Mouse (Mus musculus): ENCODE measurements at regions not wholly inside any gene's neighbourhood (a gene's known extent, or its start where the extent isn't known, plus 50 kb on each side); places are given as distances from the start of the nearest gene placed in this dataset.

GRCm38 (mm10) chr4:5071243-5071642 lies 278.1 kb upstream of the Impad1 start:
- WGBS, result 81% methylated on average over 4 of the region's 4 CpGs
- H3K9ac ChIP-seq, result no peak overlapping the region
- no peaks in the 10 kb centered on the region for H3K27me3 ChIP-seq
- H3K4me3 ChIP-seq, result no peak overlapping the region
- no peaks in the 10 kb centered on the region for H3K4me1 ChIP-seq
- H3K9me3 ChIP-seq (replicated peaks), result no peaks in the 10 kb centered on the region
- ATAC-seq, result peak; percentile 38; the same call in 1 of the 2 replicates
- no peak overlapping the region for H3K27ac ChIP-seq
- no peak overlapping the region for H3K4me2 ChIP-seq
- no peaks in the 10 kb centered on the region for H3K36me3 ChIP-seq (ENCODE audit: poor library complexity, severe bottlenecking)

DNA sequence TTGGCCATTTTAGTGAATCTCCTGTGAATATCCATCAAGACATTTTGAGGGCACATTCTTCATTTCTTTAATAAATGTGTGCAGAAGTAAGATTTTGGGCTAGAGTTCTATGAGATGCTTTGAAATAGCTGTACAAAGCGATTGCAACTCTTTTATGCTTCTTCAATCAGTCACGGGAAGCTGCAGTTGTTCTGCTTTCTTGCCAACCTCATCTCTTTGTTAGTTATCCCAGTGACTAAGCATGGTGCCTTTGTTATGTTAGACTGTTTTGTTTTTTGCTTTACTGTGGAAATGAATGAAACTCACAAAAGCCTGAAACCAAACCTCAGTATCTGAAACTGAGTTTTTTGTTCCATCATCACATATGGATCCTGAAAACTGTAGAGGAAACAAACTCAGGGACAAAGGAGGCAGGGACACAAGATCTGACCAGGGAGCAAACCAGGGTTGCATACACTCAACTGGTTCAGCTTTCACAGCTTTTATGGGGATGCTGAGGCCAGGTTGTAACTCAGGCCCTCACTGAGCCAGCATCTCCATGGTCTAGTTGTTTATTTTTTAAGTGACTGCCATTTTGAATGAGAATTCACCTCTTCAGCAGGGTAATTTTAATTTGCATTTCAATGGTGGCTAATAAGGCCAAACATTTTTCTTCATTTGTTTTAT lies 266.3 kb upstream of the Impad1 start:
- no peak overlapping the region for H3K4me3 ChIP-seq
- no peaks in the 10 kb centered on the region for H3K36me3 ChIP-seq (ENCODE audit: poor library complexity, severe bottlenecking)
- no peaks in the 10 kb centered on the region for H3K27me3 ChIP-seq
- 12% methylated on average over 2 of the region's 2 CpGs for WGBS
- H3K9me3 ChIP-seq (replicated peaks), result no peaks in the 10 kb centered on the region
- H3K9ac ChIP-seq, result no peak overlapping the region
- H3K4me1 ChIP-seq, result no peaks in the 10 kb centered on the region
- peak; percentile 62; the same call in 1 of the 2 replicates for ATAC-seq
- no peak overlapping the region for H3K27ac ChIP-seq
- H3K4me2 ChIP-seq, result no peak overlapping the region

DNA sequence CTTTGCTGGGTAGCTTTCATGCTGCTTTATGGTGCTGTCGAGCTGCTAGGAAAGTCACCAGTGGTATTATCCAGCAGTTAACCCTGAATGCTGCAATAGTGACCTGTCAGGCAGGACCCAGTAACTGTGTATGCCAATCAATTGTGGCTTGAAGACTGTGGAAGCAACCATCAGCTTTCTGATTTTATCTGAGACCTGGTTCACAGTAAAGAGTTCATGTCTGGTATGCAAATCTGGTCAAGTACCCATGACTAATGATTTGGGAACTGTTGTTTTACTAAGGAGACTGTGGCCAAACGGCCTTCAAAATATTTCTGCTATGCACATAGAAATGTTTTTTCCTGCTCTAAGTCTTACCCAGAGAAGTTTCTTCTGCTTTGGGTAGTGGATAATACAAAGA lies 236.8 kb upstream of the Impad1 start:
- ATAC-seq, result no peak
- no peak overlapping the region for H3K27ac ChIP-seq
- 71% methylated on average over 2 of the region's 2 CpGs for WGBS

GRCm38 (mm10) chr4:4987491-4987890 lies 194.3 kb upstream of the Impad1 start:
- no peak overlapping the region for H3K27ac ChIP-seq
- H3K27me3 ChIP-seq, result no peaks in the 10 kb centered on the region
- H3K9ac ChIP-seq, result no peak overlapping the region
- no peaks in the 10 kb centered on the region for H3K4me1 ChIP-seq
- H3K36me3 ChIP-seq (ENCODE audit: poor library complexity, severe bottlenecking), result no peaks in the 10 kb centered on the region
- H3K9me3 ChIP-seq (replicated peaks), result no peaks in the 10 kb centered on the region
- no peak overlapping the region for H3K4me3 ChIP-seq
- no peak for ATAC-seq
- 80% methylated on average over 4 of the region's 4 CpGs for WGBS
- no peak overlapping the region for H3K4me2 ChIP-seq

More for the DNA sequence above, 236.8 kb upstream of the Impad1 start:
- H3K36me3 ChIP-seq (ENCODE audit: poor library complexity, severe bottlenecking), result no peaks in the 10 kb centered on the region
- H3K4me3 ChIP-seq, result no peak overlapping the region
- no peak overlapping the region for H3K9ac ChIP-seq
- no peaks in the 10 kb centered on the region for H3K9me3 ChIP-seq (replicated peaks)
- H3K4me2 ChIP-seq, result no peak overlapping the region
- no peaks in the 10 kb centered on the region for H3K4me1 ChIP-seq
- H3K27me3 ChIP-seq, result no peaks in the 10 kb centered on the region

GRCm38 (mm10) chr4:4983474-4984194 lies 190.5 kb upstream of the Impad1 start:
- 76% methylated on average over 1 of the region's 1 CpGs for WGBS
- no peak overlapping the region for H3K4me3 ChIP-seq
- H3K9ac ChIP-seq, result no peak overlapping the region
- ATAC-seq, result no peak
- H3K4me2 ChIP-seq, result no peak overlapping the region
- H3K9me3 ChIP-seq (replicated peaks), result no peaks in the 10 kb centered on the region
- no peaks in the 10 kb centered on the region for H3K36me3 ChIP-seq (ENCODE audit: poor library complexity, severe bottlenecking)
- H3K27ac ChIP-seq, result no peak overlapping the region
- no peaks in the 10 kb centered on the region for H3K27me3 ChIP-seq
- H3K4me1 ChIP-seq, result no peaks in the 10 kb centered on the region

- no peak for ATAC-seq
- H3K9me3 ChIP-seq (replicated peaks), result no peaks in the 10 kb centered on the region
- H3K4me2 ChIP-seq, result no peak overlapping the region
- H3K27ac ChIP-seq, result no peak overlapping the region
- WGBS, result 78% methylated on average over 2 of the region's 2 CpGs
- H3K4me1 ChIP-seq, result no peaks in the 10 kb centered on the region
- no peak overlapping the region for H3K9ac ChIP-seq
- no peaks in the 10 kb centered on the region for H3K36me3 ChIP-seq (ENCODE audit: poor library complexity, severe bottlenecking)
- no peaks in the 10 kb centered on the region for H3K27me3 ChIP-seq
- H3K4me3 ChIP-seq, result no peak overlapping the region
These were observed 178.7 kb upstream of the Impad1 start for GRCm38 (mm10) chr4:4971800-4972319.

GRCm38 (mm10) chr4:4948956-4949355 lies 155.8 kb upstream of the Impad1 start:
- ATAC-seq, result peak; percentile 86; the same call in 1 of the 2 replicates
- Histone ChIP-seq H3K4me3 (no peak overlapping the region), H3K27me3 (no peaks in the 10 kb centered on the region), H3K9ac (no peak overlapping the region), H3K27ac (no peak overlapping the region), H3K4me2 (no peak overlapping the region), H3K4me1 (no peaks in the 10 kb centered on the region), H3K36me3 (ENCODE audit: poor library complexity, severe bottlenecking) (no peaks in the 10 kb centered on the region), H3K9me3 (replicated peaks) (no peaks in the 10 kb centered on the region)
- WGBS, result 61% methylated on average over 1 of the region's 1 CpGs

DNA sequence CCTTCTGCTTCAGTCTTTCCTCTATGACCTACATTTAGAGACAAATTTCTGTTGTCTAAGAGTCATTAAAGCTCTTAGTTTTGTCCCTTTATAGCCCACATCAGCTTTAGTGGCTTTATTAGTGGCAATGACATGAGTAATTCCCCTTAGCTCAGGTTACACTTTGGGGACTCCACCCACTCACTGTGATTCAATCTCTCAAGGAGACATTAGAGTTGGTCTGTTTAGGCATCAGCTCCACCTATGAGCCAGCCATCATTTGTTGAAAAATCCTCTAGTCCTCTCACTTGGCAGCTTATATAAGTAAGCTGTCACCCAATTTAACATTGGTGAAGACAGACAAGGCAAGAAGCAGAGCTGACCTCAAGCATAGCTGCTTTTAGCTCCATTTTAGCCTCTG lies 151.3 kb upstream of the Impad1 start:
- no peaks in the 10 kb centered on the region for H3K9me3 ChIP-seq (replicated peaks)
- no peaks in the 10 kb centered on the region for H3K4me1 ChIP-seq
- ATAC-seq, result no peak
- H3K36me3 ChIP-seq (ENCODE audit: poor library complexity, severe bottlenecking), result no peaks in the 10 kb centered on the region
- no peak overlapping the region for H3K27ac ChIP-seq
- H3K4me2 ChIP-seq, result no peak overlapping the region
- H3K4me3 ChIP-seq, result no peak overlapping the region
- no peak overlapping the region for H3K9ac ChIP-seq
- no peaks in the 10 kb centered on the region for H3K27me3 ChIP-seq

GRCm38 (mm10) chr4:4925741-4926140 lies 132.6 kb upstream of the Impad1 start:
- no peaks in the 10 kb centered on the region for H3K9me3 ChIP-seq (replicated peaks)
- no peak overlapping the region for H3K4me2 ChIP-seq
- ATAC-seq, result no peak
- no peaks in the 10 kb centered on the region for H3K36me3 ChIP-seq (ENCODE audit: poor library complexity, severe bottlenecking)
- H3K4me1 ChIP-seq, result no peaks in the 10 kb centered on the region
- H3K9ac ChIP-seq, result no peak overlapping the region
- H3K27ac ChIP-seq, result no peak overlapping the region
- no peak overlapping the region for H3K4me3 ChIP-seq
- H3K27me3 ChIP-seq, result no peaks in the 10 kb centered on the region

GRCm38 (mm10) chr4:4920256-4920655 lies 127.1 kb upstream of the Impad1 start:
- no peaks in the 10 kb centered on the region for H3K27me3 ChIP-seq
- WGBS, result 92% methylated on average over 1 of the region's 1 CpGs
- no peak overlapping the region for H3K27ac ChIP-seq
- H3K9ac ChIP-seq, result no peak overlapping the region
- H3K9me3 ChIP-seq (replicated peaks), result peaks cover 4% of the 10 kb centered on the region; the same call in 1 of the 2 replicates
- ATAC-seq, result no peak
- H3K4me3 ChIP-seq, result no peak overlapping the region
- H3K36me3 ChIP-seq (ENCODE audit: poor library complexity, severe bottlenecking), result no peaks in the 10 kb centered on the region
- no peak overlapping the region for H3K4me2 ChIP-seq
- H3K4me1 ChIP-seq, result no peaks in the 10 kb centered on the region

GRCm38 (mm10) chr4:4875257-4875656 lies 82.1 kb upstream of the Impad1 start:
- Histone ChIP-seq H3K36me3 (ENCODE audit: poor library complexity, severe bottlenecking) (no peaks in the 10 kb centered on the region), H3K27me3 (no peaks in the 10 kb centered on the region), H3K9ac (no peak overlapping the region), H3K4me3 (no peak overlapping the region), H3K4me1 (no peaks in the 10 kb centered on the region), H3K4me2 (no peak overlapping the region), H3K9me3 (replicated peaks) (no peaks in the 10 kb centered on the region; the same call in 1 of the 2 replicates), H3K27ac (no peak overlapping the region)
- peak; percentile 79 for ATAC-seq

DNA sequence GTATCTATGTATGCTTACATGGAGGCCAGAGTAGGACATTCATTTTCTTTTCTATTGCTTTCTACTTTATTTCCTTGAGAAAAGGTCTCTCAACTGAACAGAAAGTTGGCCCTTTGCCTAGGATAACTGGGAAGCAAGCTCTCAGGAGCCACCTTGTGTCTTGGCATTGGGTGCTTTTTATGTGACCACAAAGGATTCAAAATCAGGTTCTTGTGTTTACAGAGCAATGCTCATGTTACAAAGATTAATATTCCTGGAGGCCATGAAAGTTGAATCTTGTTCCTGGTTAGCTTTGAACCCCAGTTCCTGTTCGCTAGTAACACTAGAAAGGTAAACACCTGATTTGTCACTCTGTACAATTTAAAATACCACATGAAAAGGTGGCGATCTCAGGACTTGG lies 65.2 kb upstream of the Impad1 start:
- no peaks in the 10 kb centered on the region for H3K4me1 ChIP-seq
- H3K4me3 ChIP-seq, result no peak overlapping the region
- no peak overlapping the region for H3K4me2 ChIP-seq
- WGBS, result 89% methylated on average over 2 of the region's 2 CpGs
- ATAC-seq, result no peak
- no peak overlapping the region for H3K9ac ChIP-seq
- no peak overlapping the region for H3K27ac ChIP-seq
- H3K9me3 ChIP-seq (replicated peaks), result no peaks in the 10 kb centered on the region
- no peaks in the 10 kb centered on the region for H3K36me3 ChIP-seq (ENCODE audit: poor library complexity, severe bottlenecking)
- H3K27me3 ChIP-seq, result no peaks in the 10 kb centered on the region

Data from forebrain, embryonic 13.5 days (tissue).